Mouse (Mus musculus): Measurements from ENCODE around the gene Olfr504.
"Not testable (repeated sequence)": the region's sequence is repeated elsewhere in the genome, so short reads cannot be mapped to it uniquely, and the experiment has no call there.

Gene Olfr504

DNA sequence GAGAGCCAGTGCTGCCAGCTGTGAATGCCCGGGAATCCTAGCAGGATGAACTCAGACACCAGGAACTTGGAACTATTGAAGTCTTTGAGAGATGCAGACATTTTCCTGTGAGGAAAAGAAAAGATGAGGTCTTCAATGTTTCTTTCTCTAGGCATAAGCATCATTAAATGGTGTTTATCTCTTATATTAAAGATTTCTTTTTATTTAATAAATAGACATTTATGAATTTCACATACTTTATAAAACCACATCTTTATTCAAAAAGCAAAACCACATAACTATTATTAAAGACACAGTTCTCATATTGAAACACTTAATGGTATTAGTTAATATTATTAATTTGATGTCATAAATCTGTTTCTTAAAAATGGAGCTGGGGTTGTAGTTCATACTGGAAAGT lies at the start of gene Olfr504:
Gene Olfr504 (minus strand): TSS at position 101 of the 400 bp plus-strand sequence.
- no peak for DNase-seq

GRCm38 (mm10) chr7:108614110-108614509 lies 48.5 kb upstream of the Olfr504 start:
- DNase-seq, result no peak

DNA sequence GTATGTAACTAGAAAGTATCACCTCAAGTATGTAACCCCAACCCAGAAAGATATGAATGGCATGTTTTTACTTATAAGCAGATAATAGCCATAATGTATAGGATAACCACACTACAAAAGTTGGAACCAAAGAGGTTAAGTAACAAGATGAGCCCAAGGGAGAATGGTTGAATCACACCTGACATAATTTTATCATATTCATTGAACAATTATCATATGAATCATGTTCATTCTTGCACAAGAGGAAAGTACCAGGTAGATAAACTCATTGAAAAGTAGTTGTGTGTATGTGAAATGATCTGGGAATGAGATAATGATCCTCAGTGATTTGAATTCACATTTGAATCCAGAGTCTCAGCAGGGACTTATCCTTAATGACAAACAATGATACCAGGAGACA lies 44.9 kb upstream of the Olfr504 start, which contains the start of gene Olfr506:
Gene Olfr506 (plus strand): TSS at position 301 of the 400 bp plus-strand sequence.
- DNase-seq, result no peak

DNA sequence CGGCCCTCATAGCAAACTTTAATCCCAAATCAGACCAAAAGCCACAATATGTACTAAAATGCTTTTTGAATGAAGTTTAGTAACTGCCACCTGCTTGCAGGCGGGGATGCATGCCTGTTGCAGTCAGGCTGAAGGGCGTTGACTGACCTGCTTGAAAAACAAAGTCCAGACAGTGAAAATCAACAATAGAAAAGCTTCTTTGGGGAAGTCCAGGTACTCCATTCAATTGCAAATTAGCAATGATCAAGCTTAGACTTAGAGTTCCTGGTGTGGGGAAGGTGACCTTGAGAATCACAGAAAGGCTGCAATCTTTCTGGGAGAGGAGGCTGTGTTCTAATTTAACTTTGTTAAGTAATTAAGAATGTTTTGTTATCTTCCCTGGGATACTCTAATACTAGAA lies 36.3 kb upstream of the Olfr504 start:
- not testable (repeated sequence) for DNase-seq

GRCm38 (mm10) chr7:108589797-108590196 lies 24.2 kb upstream of the Olfr504 start:
- DNase-seq, result no peak

GRCm38 (mm10) chr7:108544227-108544626 lies 21.4 kb downstream of the Olfr504 start, which contains the start of gene Olfr503:
Gene Olfr503 (plus strand): TSS chr7:108544527.
- not testable (repeated sequence) for DNase-seq

DNA sequence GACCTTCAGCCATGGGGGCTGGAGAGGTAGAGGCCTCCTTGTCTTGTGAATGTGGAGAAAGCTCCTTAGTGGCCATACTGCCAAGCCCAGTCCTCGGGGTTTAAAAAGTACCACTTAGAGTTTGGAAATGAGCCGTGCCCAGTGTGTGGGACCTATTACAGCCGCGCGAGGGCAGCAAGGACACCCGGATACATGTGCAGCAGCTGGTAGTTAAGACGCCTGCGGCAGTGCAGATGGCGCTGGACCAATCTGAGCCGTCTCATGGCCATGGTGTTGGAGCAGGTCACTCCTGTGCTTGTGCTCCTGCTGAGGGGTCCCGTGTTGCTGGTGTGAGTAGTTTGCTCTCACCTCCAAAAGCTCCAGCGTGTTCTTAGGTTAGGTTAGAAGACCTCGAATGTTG lies 23.2 kb downstream of the Olfr504 start:
- no peak for DNase-seq

- no peak for DNase-seq
Observed at GRCm38 (mm10) chr7:108524965-108525364, 40.6 kb downstream of the Olfr504 start, which contains the start of gene Olfr502. Gene Olfr502 (minus strand): TSS chr7:108525065.

Data from embryo, embryonic 11 days (tissue).